Mouse (Mus musculus) gastrocnemius, postnatal 4 days (tissue): ENCODE results near the gene Nap1l1. TPM values are rescaled to one million over a fixed set of nuclear protein-coding genes. Genes with fewer than 3 reads are reported as not detected.
"Not testable (repeated sequence)": the region's sequence is repeated elsewhere in the genome, so short reads cannot be mapped to it uniquely, and the experiment has no call there.

Source experiments
- DNase-seq, 2 experiments: peaks; one replicate each; pipeline ENCODE4 v3.0.0; 2021 to 2022; ENCODE audit warnings: low spot score in 2 of 2, mixed read lengths in 2 of 2
- long read RNA-seq, 2 experiments: library from polyadenylated mRNA; stranded (forward); transcript quantifications; one replicate each; pipeline ENCODE4 v2.0.0; 2021
- total RNA-seq, 2 experiments: library from RNA; stranded (reverse); gene quantifications; 2 replicates each; pipeline ENCODE4 v1.2.3; 2021

Nap1l1 gene
- 100 to 1,000 TPM; 124 to 133 TPM for total RNA-seq
- long read RNA-seq, experiment 1, transcript Nap1l1-205 (13 exons, 1,365 nt), result minor isoform, 12 of 100 reads
- long read RNA-seq, experiment 1, transcript Nap1l1-201 (16 exons, 1,486 nt), result minor isoform, 21 of 100 reads
- long read RNA-seq, experiment 1, transcript Nap1l1-202 (15 exons, 1,350 nt), result major isoform, 36 of 100 reads
- long read RNA-seq, experiment 1, partial matches to known transcripts, result 14 of 100 reads
- long read RNA-seq, experiment 1, other reads (novel, unspliced or antisense), result 14 of 100 reads
- long read RNA-seq, experiment 2, transcript Nap1l1-205 (13 exons, 1,365 nt), result minor isoform, 8 of 110 reads
- long read RNA-seq, experiment 2, transcript Nap1l1-201 (16 exons, 1,486 nt), result minor isoform, 21 of 110 reads
- long read RNA-seq, experiment 2, transcript Nap1l1-202 (15 exons, 1,350 nt), result major isoform, 49 of 110 reads
- long read RNA-seq, experiment 2, partial matches to known transcripts, result 9 of 110 reads
- long read RNA-seq, experiment 2, other reads (novel, unspliced or antisense), result 22 of 110 reads

- DNase-seq, result peak; percentile 91 to 94
Measured at GRCm38 (mm10) chr10:111472686-111473510, at the start of gene Nap1l1. Nap1l1 (plus strand) TSS chr10:111473223.

- DNase-seq, result no peak
Measured at GRCm38 (mm10) chr10:111426491-111426890, 46.5 kb upstream of the Nap1l1 start.

GRCm38 (mm10) chr10:111433502-111433901 lies 39.5 kb upstream of the Nap1l1 start:
- no peak for DNase-seq

DNA sequence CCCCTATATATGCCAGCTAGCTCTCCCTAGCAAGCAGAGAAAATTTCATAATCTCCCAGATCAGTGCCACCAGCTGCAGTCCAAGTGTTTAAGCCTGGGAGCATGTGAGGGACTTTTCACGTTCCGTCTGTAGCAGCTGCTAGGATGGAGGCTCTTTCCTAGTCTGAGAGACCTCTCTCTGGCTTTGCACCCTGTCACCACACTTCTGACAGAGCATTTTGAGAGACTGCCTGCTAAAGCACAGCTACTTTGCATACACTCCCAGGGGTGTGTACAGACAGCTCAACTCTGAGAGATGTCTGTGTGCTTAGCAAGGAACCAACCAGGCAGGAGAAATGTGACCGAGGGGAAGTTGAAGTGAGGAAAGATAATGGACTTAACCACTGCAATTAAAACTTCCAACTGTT lies 32.0 kb upstream of the Nap1l1 start:
- DNase-seq, result no peak

DNA sequence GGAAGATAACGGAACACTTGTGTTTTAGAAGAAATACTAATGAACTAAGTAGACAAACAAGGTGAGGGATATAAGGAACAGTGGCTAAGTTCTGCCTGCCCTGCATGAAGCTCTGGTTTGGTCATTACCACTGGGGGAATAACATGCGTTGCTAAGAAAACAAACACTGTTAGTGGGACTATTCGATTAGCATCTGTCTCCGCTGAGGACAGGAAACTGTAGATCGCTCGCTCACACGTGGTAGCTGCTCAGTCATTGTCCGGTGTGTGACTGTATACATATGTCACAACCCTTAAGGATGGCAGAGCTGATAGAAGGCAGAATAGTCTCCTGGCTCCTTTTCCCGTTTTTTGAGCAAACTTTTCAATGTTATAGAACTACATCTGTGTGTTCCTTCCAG lies 28.8 kb upstream of the Nap1l1 start:
- DNase-seq, result no peak

DNA sequence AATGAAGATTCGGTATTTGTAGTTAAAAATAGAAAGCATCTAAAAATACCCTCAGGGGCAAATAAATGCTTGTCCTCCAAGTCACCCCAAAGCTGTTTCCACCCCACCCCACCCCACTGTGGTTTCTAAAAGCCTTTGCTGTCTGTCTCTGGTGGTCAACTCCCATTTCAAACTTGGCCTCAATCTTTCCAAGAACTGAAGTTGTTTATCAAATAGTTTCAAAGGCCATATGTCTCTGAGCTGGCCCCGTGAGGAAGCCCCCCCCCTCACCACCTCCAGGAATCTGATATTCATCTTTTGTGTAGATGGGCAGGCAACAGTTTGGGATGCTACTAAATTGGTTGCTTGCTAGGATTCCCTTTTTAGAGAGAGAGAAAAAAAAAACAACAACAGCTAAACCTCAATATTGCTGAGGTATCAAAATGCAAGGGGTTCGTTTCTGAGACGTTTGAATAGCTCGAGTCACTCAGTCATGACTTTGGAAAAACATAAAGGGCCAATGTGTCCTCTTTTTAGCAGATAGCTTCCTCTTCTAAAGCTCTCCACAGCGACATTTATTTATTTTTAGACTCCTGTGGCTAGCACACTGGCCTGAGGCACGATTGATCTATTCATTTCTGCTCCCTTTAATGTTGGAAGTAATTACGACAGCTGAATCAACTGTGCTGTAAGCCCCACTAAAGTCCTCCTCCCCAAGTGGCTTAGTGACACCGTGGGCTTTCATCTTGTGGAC lies 26.9 kb upstream of the Nap1l1 start:
- DNase-seq, result no peak

- DNase-seq, result not testable (repeated sequence)
Measured at GRCm38 (mm10) chr10:111446672-111447008, 26.4 kb upstream of the Nap1l1 start.

GRCm38 (mm10) chr10:111449662-111450061 lies 23.4 kb upstream of the Nap1l1 start:
- not testable (repeated sequence) for DNase-seq

DNA sequence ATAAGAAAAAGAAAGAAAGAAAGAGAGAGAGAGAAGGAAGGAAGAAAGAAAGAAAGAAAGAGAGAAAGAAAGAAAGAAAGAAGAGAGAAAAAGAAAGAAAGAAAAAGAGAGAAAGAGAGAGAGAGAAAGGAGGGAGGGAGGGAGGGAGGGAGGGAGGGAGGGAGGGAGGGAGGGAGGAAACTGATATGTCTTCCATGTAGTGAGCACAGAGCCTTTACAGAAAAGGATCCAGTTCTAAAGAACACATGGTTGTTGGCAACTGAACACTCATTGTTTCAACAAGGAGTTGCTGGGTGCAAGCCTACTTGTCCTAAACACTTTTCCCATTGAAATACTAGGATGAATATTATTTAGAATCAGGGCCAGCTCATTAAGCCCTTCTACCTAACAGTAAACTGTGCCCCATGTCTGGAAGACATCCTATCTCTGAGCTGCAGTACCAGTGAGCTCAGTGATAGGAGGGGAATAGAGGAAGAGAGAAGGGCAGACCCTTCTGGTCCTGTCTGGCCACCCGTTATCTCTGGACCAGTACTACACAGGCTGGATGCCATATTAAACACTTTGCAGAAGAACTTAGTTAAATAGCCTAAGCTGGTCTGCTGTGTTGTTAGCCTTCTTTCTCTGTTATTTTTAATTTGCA lies 21.2 kb upstream of the Nap1l1 start:
- DNase-seq, result no peak

DNA sequence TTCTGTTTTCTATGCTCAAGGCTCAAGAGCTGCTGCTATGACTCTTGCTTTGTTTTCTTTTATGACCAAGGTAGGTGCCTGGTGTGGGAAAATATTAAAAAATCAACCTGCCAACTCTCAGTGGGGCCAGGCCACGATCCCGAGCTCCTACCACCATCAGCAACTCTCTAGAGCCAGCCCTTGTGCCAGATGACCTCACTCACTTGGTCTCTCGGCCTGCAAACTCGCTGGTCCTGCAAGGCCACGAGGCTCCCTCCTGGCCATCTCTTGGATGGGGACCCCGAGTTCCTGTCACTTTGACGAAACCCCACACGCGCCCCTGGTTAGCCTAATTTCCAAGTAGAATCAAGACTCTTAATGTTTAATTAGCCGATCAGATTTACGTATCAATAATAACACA lies 20.6 kb upstream of the Nap1l1 start:
- DNase-seq, result no peak

DNA sequence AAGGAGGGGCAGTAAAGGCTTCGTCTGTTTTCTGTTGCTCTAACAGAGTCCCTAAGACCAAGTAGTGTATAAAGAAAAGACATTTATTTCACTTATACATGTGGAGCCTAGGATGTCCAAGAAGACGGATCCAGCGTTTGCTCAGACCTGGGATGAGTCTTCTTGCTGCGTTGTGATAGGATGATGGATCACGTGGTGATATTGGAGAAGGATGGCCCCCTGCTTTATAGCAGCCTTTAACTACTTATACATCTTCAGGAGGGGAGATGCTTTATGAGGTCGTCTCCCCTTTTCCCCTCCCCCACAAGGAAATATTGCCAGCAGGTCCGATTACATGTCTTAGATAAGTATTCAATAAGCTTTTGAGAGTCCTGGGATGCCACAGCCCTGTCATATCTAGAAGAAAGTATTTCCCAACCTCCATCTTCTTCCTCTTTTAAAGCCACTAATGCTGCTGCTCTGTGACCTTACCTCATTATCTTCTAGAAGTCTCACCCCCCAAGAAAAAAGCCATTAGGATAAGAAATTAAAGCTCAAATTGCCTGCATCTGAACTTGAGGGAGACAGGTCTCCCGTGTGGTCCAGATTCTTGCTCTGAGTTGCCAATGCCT lies 18.2 kb upstream of the Nap1l1 start:
- no peak for DNase-seq

GRCm38 (mm10) chr10:111458088-111458487 lies 14.9 kb upstream of the Nap1l1 start:
- no peak for DNase-seq

GRCm38 (mm10) chr10:111459040-111459439 lies 14.0 kb upstream of the Nap1l1 start:
- DNase-seq, result no peak

DNA sequence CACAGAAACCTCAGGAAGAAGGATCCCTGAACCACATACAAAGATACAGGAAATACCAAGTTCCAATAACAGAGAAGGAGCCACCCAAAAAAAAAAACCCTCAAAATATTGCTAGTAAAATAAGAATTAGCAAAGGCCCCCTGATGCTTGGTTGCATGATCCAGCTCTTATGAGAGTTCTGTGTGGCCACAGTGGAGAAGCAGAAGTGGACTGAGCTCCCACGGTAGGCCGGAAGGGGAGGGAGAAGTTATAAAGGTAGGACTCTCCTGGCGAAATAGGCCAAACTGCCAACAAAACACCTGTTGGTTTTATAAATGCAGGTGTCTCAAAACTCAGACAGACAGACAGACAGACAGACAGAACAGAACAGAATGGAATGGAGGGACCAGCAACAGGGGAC lies 13.1 kb upstream of the Nap1l1 start:
- no peak for DNase-seq

DNA sequence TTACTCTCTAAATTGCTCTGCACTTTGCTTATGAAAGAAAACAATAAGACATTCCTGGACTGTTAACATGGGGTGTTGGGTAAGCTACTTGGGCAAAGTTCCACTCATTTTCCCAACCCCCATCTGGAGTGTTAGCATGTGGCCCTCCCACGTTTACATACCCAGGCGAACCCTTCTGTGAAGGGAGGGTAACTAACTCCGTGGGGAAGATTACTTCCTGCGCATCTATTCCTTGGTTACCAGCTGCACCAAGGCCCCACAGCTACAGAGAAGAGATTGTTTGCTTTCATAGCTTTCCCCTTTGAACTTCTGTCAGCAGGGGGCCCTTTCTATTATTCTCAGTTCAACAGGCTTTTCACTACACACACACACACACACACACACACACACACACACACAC lies 12.6 kb upstream of the Nap1l1 start:
- no peak for DNase-seq

DNA sequence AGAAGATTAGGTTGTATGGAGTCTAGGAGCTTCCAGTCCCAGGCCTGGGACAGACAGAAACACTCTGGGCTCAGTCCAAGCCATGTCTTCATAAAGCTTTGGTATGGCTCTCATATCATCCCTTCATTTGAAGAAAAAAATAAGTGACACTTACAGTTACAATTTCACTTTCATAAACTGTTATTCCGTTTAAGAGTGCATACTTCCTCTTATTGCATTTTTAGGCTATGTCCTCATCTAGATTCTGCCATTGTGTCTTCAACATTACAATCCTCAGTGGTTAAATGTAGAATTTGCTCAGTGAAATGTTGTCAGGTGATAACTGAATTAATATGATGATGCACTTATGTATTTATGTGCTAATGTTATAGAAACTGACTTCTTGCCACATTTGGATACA lies 8.2 kb upstream of the Nap1l1 start:
- DNase-seq, result no peak

GRCm38 (mm10) chr10:111465409-111465808 lies 7.6 kb upstream of the Nap1l1 start:
- no peak for DNase-seq

- no peak for DNase-seq
Measured at GRCm38 (mm10) chr10:111471166-111471565, 1.9 kb upstream of the Nap1l1 start.

DNA sequence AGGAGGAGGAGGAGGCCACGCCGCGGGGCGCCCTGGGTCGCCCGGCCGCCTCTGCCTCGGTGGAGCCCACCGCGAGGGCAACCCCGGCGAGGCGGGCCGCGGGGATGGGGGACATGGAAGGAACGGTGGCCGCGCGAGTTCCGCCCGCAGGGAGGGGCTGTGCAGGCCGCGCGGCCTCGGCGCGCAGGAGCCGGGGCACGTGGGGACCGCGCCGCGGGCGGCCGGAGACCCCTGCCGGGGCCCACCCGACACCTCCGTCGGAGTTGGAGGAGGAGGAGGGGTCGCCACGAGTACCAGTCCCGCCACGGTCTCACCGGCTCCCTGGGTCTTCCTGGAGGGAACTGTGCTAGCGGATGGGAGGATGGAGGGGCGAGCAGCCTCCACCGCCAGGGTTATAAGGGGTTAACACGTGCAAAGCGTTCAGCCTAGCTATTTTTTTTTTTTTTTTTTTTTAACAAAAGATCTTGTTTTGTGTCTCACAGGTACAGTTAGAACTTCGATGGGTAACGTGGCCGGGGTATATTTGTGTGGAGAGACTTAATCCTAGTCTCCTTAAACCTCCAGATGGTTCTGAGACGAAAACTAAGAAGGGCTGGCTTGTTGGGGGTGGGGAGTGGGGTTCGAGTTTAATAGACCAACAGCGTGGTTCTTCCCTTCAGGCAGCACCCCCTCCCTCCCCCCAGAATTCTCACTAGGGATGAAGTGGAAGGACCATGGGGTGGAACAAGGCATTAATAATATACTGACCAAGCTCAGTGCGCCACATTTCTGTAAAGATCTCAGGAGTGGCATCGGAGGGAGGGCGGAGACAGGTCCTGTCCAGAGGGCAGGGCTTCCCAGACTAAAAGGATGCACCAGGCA lies 718 bp downstream of the Nap1l1 start:
- peak in 1 of 2 experiments; percentile 59 for DNase-seq

DNA sequence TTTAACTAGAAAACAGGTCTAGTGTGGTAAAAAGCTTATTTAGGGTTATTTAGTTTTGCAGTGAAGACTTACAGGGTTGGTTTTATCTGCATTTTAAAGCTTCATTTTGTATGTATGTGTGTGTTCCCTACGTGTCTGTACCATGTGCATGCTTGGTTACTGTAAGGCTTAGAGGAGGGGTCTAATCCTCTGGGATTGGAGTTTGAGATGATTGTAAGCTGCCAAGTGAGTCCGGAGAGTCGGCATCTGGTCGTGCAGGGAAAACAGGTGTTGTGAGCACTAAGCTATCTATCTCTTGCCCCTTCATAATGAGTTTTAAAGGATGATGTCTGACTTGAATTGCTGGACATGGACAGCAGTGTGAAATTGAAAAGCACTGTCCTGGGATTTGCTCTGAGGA lies 3.3 kb downstream of the Nap1l1 start:
- DNase-seq, result no peak
